Mouse (Mus musculus) left cerebral cortex, postnatal 14 days (tissue): ENCODE results near the gene Abhd14b. TPM values are rescaled to one million over a fixed set of nuclear protein-coding genes. Genes with fewer than 3 reads are reported as not detected.

Source experiments
- DNase-seq, 2 experiments: peaks; one replicate each; pipeline ENCODE4 v3.0.0; 2021 to 2022; ENCODE audit warnings: low spot score in 2 of 2, mixed read lengths in 1 of 2
- intact Hi-C: fragments of 180-260 bp; cut with DNase I; formaldehyde crosslinking; loops from one replicate; pipeline ENCODE4 v1.15.1; 2025
- long read RNA-seq, 2 experiments: library from polyadenylated mRNA; stranded (forward); transcript quantifications; one replicate each; pipeline ENCODE4 v2.0.0; 2021
- total RNA-seq, 2 experiments: library from RNA; stranded (reverse); gene quantifications; 2 replicates each; pipeline ENCODE4 v1.2.3; 2021

The Abhd14b gene
- 1 to 10 TPM; 7.7 to 8.1 TPM for total RNA-seq
- long read RNA-seq, experiment 1, partial matches to known transcripts, result 1 of 4 reads
- long read RNA-seq, experiment 1, other reads (novel, unspliced or antisense), result 1 of 4 reads
- long read RNA-seq, experiment 2, transcript Abhd14b-201 (4 exons, 1,745 nt), result major isoform, 5 of 13 reads
- long read RNA-seq, experiment 2, partial matches to known transcripts, result 4 of 13 reads
- long read RNA-seq, experiment 2, other reads (novel, unspliced or antisense), result 4 of 13 reads

DNA sequence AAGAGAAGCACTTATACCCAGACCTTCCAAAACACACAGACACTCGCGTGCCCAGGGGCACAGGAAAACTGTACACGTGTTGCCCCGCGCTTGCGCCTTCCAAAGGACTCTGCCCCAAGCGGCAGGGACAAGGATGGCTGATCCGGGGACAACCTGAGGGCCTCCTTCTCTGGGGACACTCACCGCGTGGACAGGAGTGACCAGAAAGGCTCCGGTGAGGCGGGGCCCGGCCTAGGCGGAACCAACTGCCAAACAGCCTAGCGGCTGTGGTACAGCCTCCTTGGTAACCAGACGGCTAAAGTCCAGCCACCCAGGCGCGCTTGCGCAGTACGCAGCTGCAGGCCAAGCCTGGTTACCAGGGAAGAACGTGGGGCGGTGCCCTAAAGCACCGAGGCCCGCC, at the start of gene Abhd14b, which contains the start of gene Abhd14a:
TSS of gene Abhd14b (plus strand) at position 112 of the 400 bp plus-strand sequence.
TSS of gene Abhd14a (minus strand) at position 331 of the 400 bp plus-strand sequence.
- DNase-seq, result peak; percentile 88 to 90
- intact Hi-C loops, result loop anchor here (2.0 kb wide), 1 partner anchor 29 kb away; the partner anchor contains the start of gene Parp3

DNA sequence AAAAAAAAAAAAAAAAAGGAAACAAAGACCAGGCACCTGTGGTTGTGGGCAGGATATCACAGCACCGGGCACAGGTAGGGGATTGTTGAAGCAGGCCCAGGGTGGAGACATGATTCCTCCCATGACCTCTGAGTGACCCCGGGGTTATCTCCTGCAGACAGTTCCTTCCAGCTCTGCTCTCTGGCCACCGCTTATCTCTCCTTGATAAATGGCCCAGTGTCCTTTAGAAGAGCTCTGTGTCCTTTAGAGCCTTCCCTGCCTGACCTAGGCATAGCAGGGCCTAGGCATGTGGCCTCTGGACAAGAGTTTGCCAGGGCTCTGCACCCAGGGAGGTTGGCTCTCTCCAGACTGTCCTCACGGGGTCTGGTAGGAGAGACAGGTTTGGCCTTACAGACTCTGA, 49.5 kb upstream of the Abhd14b start:
- intact Hi-C loops, result no loop called here
- DNase-seq, result no peak

DNA sequence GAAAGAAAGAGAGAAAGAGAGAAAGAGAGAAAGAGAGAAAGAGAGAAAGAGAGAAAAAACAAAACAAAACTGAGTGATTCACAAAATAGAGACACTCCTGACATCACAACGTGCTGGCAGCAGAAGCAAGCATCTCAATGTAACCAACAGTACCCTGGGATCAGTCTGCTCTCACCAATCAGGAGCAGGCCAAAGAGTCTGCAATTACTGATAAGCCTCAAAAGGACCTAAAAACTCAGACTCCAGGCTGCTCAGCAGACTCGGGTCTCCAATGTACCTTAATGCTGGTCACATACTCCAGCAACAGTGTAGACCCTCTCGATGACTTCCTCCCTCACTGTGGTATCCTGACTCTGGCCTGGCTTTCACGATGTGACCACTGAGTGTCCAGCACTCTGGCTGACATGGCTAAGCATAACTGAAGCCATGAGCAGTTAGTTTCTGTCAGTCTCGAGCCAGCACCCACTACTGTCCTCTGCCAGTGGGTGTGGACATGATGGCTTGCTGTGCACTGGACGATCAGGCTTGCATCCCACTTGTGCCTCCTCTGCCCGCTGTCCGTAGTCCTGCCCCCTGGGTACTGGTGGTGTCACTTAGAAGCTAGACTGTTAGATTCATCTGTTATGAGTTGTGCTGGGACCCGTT, 48.5 kb upstream of the Abhd14b start:
- DNase-seq, result no peak
- intact Hi-C loops, result no loop called here

- DNase-seq, result no peak
- intact Hi-C loops, result no loop called here
Observed at GRCm38 (mm10) chr9:106399808-106400207, 47.5 kb upstream of the Abhd14b start.

GRCm38 (mm10) chr9:106402149-106402548, 45.1 kb upstream of the Abhd14b start:
- intact Hi-C loops, result no loop called here
- DNase-seq, result no peak

GRCm38 (mm10) chr9:106402607-106403375, 44.5 kb upstream of the Abhd14b start:
- peak in 1 of 2 experiments; percentile 69 for DNase-seq

DNA sequence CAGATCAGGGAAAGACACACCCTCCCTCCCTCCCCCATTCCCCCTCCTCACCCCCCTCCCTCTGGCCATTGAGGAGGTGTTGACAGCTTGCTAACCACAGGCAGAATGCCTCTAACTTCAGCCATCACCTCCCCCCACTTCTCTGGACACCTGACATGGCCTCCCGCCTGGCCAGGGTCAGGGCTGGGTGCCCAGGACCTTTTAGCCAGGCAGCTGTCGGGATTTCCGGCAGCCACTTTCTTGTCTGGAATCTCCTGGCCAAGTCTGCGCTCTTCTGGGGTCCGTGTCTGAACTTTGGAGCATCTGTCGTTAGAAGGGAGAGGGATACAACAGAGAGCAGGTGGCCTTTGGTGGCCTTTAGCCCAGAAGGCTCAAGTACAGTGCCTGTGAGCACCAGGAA, 42.0 kb upstream of the Abhd14b start:
- DNase-seq, result no peak
- intact Hi-C loops, result no loop called here

More at GRCm38 (mm10) chr9:106402607-106403375, 44.5 kb upstream of the Abhd14b start:
- intact Hi-C loops, result no loop called here

DNA sequence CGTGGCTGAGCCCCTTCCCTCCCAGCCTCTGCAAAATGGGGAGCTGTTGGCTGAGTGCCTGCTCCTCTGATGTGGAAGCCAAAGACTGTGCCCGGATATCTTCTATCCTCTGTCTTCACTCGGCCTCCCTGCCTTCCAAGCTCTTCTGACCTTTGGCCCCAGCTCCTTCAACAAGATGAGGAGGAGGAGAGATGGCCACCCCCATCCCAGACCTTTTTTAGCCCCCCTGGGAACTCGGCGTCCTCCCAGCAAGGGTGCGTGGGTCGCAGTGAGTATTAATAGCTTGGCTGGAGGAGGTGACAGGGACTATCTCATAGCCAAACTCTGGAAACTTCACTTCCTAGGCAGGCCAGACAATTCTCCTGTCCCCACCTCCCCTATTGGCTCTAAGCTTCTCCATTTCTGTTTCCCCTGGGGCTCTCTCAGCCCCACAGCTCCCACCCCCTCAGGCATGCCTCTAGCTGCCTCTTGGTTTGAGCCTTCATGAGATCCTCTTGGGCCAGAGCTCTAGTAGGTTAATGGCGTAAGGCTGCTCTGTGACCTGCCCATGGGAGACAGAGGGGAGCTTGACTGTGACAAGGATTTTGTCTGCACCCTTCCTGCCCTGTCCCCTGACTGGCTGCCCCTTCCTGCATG, 40.7 kb upstream of the Abhd14b start:
- DNase-seq, result no peak
- intact Hi-C loops, result no loop called here

DNA sequence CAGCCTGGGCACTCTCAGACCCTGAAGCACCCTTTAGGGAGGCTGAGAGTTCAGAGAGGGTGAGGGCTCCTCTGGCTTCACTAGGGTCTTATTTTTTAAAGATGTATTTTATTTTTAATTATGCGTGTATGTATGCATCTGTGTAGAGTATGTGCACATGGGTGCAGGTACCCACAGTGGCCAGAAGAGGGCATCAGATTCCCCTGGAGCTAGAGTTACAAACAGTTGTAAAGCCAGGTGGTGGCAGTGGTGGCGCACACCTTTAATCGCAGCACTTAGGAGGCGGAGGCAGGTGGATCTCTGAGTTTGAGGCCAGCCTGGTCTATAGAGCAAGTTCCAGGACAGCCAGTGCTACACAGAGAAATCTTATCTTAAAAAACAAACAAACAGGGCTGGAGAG, 38.2 kb upstream of the Abhd14b start:
- no peak for DNase-seq
- intact Hi-C loops, result no loop called here

- intact Hi-C loops, result no loop called here
- no peak for DNase-seq
Observed at GRCm38 (mm10) chr9:106410086-106410650, 37.1 kb upstream of the Abhd14b start.

DNA sequence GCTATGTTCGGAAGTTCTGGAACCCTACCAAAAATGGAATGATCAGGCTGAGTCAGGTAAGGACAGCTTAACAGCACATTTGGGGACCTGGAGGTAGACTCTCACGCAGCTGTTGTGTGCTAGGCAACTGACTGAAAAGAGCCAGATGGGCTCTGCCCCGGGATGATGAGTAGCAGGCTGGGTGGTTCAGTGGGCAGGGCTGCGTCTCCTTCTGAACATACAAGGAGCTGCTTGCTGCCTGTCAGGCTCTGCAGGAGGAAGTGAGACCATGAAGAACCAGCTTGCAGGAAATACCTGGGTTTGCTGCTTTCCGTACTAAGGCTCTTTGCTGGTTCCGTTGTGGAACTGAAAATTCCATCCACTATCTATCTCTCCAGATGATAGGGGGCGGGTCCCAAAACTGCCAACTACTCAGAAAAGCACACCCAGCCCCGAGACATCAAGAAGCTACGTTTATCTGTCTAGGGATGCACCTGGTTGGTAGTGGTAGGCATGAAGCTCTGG, 36.1 kb upstream of the Abhd14b start:
- intact Hi-C loops, result no loop called here
- peak; percentile 72 to 80 for DNase-seq

GRCm38 (mm10) chr9:106411729-106412128, 35.5 kb upstream of the Abhd14b start:
- no peak for DNase-seq
- intact Hi-C loops, result no loop called here

GRCm38 (mm10) chr9:106412210-106412609, 35.0 kb upstream of the Abhd14b start:
- no peak for DNase-seq
- intact Hi-C loops, result no loop called here

- no peak for DNase-seq
- intact Hi-C loops, result no loop called here
Observed at GRCm38 (mm10) chr9:106413606-106414005, 33.7 kb upstream of the Abhd14b start.

GRCm38 (mm10) chr9:106416826-106417225, 30.4 kb upstream of the Abhd14b start:
- intact Hi-C loops, result no loop called here
- DNase-seq, result peak; percentile 60 to 68

GRCm38 (mm10) chr9:106417841-106418625, 29.2 kb upstream of the Abhd14b start:
- peak; percentile 97 to 98 for DNase-seq
- intact Hi-C loops, result no loop called here

DNA sequence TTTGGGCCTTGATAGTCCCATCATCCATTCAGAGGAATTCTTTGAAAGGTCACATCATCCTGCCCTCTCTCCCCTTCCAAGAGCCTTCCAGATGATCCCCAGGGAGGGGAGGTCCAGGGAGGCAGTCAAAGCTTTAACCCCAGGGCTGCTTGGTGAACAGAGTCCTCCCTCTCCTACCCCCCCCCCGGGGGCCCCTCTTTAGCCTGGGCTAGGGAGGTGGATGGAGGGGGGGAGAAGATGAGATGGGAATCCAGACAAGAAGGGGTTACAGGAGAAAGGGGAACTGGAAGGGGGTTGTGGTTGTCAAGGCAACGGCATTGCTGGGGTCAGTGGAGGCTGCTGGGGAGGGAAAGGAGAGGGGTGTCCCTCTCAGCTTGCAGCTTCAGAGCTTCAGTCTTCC, 26.7 kb upstream of the Abhd14b start:
- no peak for DNase-seq
- intact Hi-C loops, result loop anchor here (1.0 to 10.0 kb wide), 4 partner anchors 52 to 216 kb away; partner anchors contain the start of genes Dusp7 and Twf2
